Mouse (Mus musculus): ENCODE results near the gene Olfr722. TPM values are rescaled to one million over a fixed set of nuclear protein-coding genes. Genes with fewer than 3 reads are reported as not detected.
"Not testable (repeated sequence)": the region's sequence is repeated elsewhere in the genome, so short reads cannot be mapped to it uniquely, and the experiment has no call there.

Olfr722 gene
- polyA plus RNA-seq (2015; fragmentation: Nextera tagmentation; extraction: Ambion mirVana) = not detected in 2 replicates

DNA sequence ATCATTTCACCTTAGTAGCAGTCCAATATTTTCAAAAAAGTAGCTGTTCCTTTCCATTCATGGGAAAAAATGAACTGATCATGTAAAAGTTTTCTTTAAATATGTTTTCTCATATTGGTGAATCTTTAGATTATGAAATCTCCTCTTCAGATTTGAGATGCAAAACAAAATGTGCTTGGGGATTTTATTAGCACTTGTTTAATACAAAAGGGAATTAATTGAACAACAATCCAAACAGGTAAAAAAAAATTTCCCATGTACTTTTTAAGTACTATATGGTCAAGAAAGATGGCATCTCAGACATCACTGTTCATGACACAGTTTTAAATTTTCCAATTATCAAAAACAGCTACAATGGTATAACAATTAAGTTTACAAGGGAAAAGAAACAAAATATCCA, at the start of gene Olfr722:
Gene Olfr722 (minus strand): TSS at position 101 of the 400 bp plus-strand sequence.
- ATAC-seq (replicated peaks; ENCODE audit: low FRiP score, low read depth) (no peak), DNase-seq (ENCODE audit: low spot score) (no peak)
- no peaks in the 10 kb centered on the region for H3K4me1 ChIP-seq (replicated peaks; ENCODE audit: insufficient read depth, low read length)
- H3K9me3 ChIP-seq (replicated peaks; ENCODE audit: low read length) = no peaks in the 10 kb centered on the region
- H3K9ac ChIP-seq (ENCODE audit: low read depth, low read length) = no peak within 1 kb of the TSS
- no peaks in the 10 kb centered on the region for H3K36me3 ChIP-seq (ENCODE audit: insufficient read depth, low read length)
- no peak within 1 kb of the TSS for H3K4me2 ChIP-seq (ENCODE audit: low read length)
- no peak for TF ChIP-seq CTCF (IDR thresholded peaks at IDR 0.05; ENCODE audit: low read depth)
- no peaks in the 10 kb centered on the region for H3K27me3 ChIP-seq (ENCODE audit: insufficient read depth, low read length)
- H3K27ac ChIP-seq = no peak within 1 kb of the TSS
- no peak within 1 kb of the TSS for H3K4me3 ChIP-seq (replicated peaks; ENCODE audit: low read depth, low read length)

DNA sequence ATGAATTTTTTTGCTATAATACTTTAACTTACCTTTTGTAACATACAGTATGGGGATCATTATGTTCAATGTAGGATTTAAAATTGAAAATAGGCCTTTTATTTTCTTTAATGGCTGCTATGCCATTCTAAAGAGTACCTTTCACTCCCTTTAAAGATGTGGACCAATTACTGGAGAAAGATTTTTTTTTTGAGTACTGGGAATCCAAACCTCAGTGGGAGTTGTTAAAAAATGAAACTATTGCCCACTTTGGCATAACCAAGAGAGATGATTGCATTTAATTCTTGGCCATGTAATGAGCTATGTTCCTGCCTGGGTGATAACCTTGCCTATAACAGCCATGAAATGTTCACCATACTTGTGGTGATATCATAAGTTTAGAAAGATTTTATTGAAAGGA, 29.9 kb upstream of the Olfr722 start, which contains the start of gene Olfr723:
Gene Olfr723 (minus strand): TSS at position 101 of the 400 bp plus-strand sequence.
- not testable (repeated sequence) for H3K9ac ChIP-seq (ENCODE audit: low read depth, low read length); H3K9me3 ChIP-seq (replicated peaks; ENCODE audit: low read length); H3K27me3 ChIP-seq (ENCODE audit: insufficient read depth, low read length); ATAC-seq (replicated peaks; ENCODE audit: low FRiP score, low read depth); DNase-seq (ENCODE audit: low spot score); H3K4me2 ChIP-seq (ENCODE audit: low read length); H3K27ac ChIP-seq; H3K4me3 ChIP-seq (replicated peaks; ENCODE audit: low read depth, low read length); H3K4me1 ChIP-seq (replicated peaks; ENCODE audit: insufficient read depth, low read length); H3K36me3 ChIP-seq (ENCODE audit: insufficient read depth, low read length)

- DNase-seq (ENCODE audit: low spot score) (peak; percentile 58), ATAC-seq (replicated peaks; ENCODE audit: low FRiP score, low read depth) (no peak)
- Histone ChIP-seq H3K27me3 (ENCODE audit: insufficient read depth, low read length) (no peaks in the 10 kb centered on the region), H3K9ac (ENCODE audit: low read depth, low read length) (no peak overlapping the region), H3K4me1 (replicated peaks; ENCODE audit: insufficient read depth, low read length) (no peaks in the 10 kb centered on the region), H3K36me3 (ENCODE audit: insufficient read depth, low read length) (no peaks in the 10 kb centered on the region), H3K4me3 (replicated peaks; ENCODE audit: low read depth, low read length) (no peak overlapping the region), H3K4me2 (ENCODE audit: low read length) (no peak overlapping the region), H3K9me3 (replicated peaks; ENCODE audit: low read length) (no peaks in the 10 kb centered on the region), H3K27ac (no peak overlapping the region)
- peak; percentile 67 for TF ChIP-seq CTCF (IDR thresholded peaks at IDR 0.05; ENCODE audit: low read depth)
Measured at GRCm38 (mm10) chr14:49860387-49860786, 41.4 kb downstream of the Olfr722 start.

Other genes starting within 250 kb of the Olfr722 start
- 6.3 and 7.5 TPM in 2 replicates for gene Armh4, start 118.6 kb downstream of the Olfr722 start, polyA plus RNA-seq (2015; fragmentation: Nextera tagmentation; extraction: Ambion mirVana)
- gene Olfr723, start 29.8 kb upstream of the Olfr722 start, polyA plus RNA-seq (2015; fragmentation: Nextera tagmentation; extraction: Ambion mirVana) = not detected in 2 replicates
- not detected in 2 replicates for gene Olfr724, start 61.3 kb upstream of the Olfr722 start, polyA plus RNA-seq (2015; fragmentation: Nextera tagmentation; extraction: Ambion mirVana)
- gene Olfr725, start 138.4 kb upstream of the Olfr722 start, polyA plus RNA-seq (2015; fragmentation: Nextera tagmentation; extraction: Ambion mirVana) = not detected in 2 replicates
- not detected in 2 replicates for gene Olfr726, start 189.0 kb upstream of the Olfr722 start, polyA plus RNA-seq (2015; fragmentation: Nextera tagmentation; extraction: Ambion mirVana)
- not detected in 2 replicates for gene Olfr727, start 221.2 kb upstream of the Olfr722 start, polyA plus RNA-seq (2015; fragmentation: Nextera tagmentation; extraction: Ambion mirVana)
- not detected in 2 replicates for gene Olfr728, start 240.7 kb upstream of the Olfr722 start, polyA plus RNA-seq (2015; fragmentation: Nextera tagmentation; extraction: Ambion mirVana)

Data from kidney, postnatal 0 days (tissue).